Mouse (Mus musculus) erythroblast, embryonic 14.5 days (primary cell): Measurements from ENCODE around the gene Uckl1.

Experiments used
- GATA1 ChIP-seq: IDR thresholded peaks from 2 replicates; pipeline ENCODE4 v1.6.1; 2012; ENCODE audit warnings: low read length, inconsistent platforms, mixed read lengths
- TAL1 ChIP-seq: IDR thresholded peaks from 3 replicates; pipeline ENCODE4 v1.6.1; 2012; ENCODE audit warnings: low read length, inconsistent platforms, mixed read lengths

GRCm38 (mm10) chr2:181632624-181633023 lies 47.9 kb upstream of the Uckl1 start:
- TF ChIP-seq TAL1 (no peak), GATA1 (no peak)
